Mouse (Mus musculus): ENCODE results near the gene Ehbp1l1. TPM values are rescaled to one million over a fixed set of nuclear protein-coding genes. Genes with fewer than 3 reads are reported as not detected.

The Ehbp1l1 gene
- polyA plus RNA-seq, 1 experiment from 2014 or later, result 20.0 TPM

DNA sequence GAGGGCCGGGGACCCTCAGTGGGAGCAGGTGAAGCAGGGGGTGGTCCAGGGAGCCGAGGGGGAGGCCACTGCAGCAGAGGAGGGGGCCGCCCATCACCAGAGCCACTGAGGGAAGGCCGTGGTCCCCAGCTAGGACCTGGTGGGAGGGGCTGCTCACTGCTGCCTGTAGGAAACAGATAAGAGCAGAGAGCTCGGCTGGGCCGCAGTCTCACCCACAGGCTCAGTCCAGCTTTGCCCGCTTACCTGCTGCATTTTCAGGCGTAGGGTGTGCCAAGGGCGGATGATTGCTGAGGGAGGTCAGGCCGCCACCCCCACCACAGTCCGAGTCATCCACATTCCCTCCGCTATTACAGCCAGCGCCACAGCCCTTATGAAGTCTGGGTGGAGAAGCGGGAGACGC lies 60.7 kb downstream of the Ehbp1l1 start:
- peaks cover 12% of the 10 kb centered on the region for H3K36me3 ChIP-seq (ENCODE audit: control insufficient read depth, insufficient read depth)
- WGBS, result 91% methylated on average over 15 of the region's 15 CpGs
- H3K4me1 ChIP-seq (replicated peaks; ENCODE audit: control insufficient read depth, insufficient read depth, low read length), result peaks cover 9% of the 10 kb centered on the region
- H3K27me3 ChIP-seq (replicated peaks; ENCODE audit: control insufficient read depth, insufficient read depth, low read length), result no peaks in the 10 kb centered on the region
- no peaks in the 10 kb centered on the region for H3K9me3 ChIP-seq (ENCODE audit: control insufficient read depth, low read length)
- H3K27ac ChIP-seq (ENCODE audit: low read length), result no peak overlapping the region
- H3K9ac ChIP-seq (replicated peaks; ENCODE audit: low read depth, low read length), result no peak overlapping the region
- H3K4me2 ChIP-seq (ENCODE audit: low read length), result no peak overlapping the region
- no peak overlapping the region for H3K4me3 ChIP-seq (replicated peaks; ENCODE audit: low read length)
- no peak for ATAC-seq

DNA sequence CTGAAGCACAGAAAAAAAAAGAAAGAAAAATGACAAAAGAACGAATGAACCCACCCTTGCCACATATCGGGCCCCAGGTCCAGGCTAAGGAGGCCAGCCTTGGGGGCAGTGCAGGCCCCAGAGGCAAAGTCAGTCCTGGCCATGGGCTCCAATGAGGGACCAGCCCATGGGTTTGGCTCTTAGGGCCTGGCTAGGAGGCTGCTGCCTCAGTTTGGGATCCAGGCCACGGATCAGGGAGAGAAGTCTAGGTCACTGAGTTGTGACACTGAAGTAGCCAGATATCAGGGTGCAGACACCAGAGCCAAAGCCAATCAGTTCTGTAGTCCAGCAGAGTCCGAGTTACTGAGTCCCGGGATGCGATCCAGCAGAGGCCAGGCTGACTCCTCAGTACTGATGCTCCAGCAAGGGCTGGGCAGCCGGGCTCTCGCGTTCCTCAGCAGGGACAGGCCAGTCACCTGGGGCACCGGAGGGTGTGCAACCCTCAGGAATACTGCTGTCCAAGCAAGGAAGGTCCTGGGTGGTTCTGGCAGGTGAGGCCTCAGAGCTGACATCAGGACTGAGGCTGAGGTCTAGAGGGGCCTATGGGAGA lies 61.4 kb downstream of the Ehbp1l1 start:
- Histone ChIP-seq H3K27ac (ENCODE audit: low read length) (no peak overlapping the region), H3K36me3 (ENCODE audit: control insufficient read depth, insufficient read depth) (peaks cover 10% of the 10 kb centered on the region; the same call in 1 of the 2 replicates), H3K4me1 (replicated peaks; ENCODE audit: control insufficient read depth, insufficient read depth, low read length) (peaks cover 9% of the 10 kb centered on the region), H3K9me3 (ENCODE audit: control insufficient read depth, low read length) (no peaks in the 10 kb centered on the region), H3K4me3 (replicated peaks; ENCODE audit: low read length) (no peak overlapping the region), H3K4me2 (ENCODE audit: low read length) (no peak overlapping the region), H3K9ac (replicated peaks; ENCODE audit: low read depth, low read length) (no peak overlapping the region), H3K27me3 (replicated peaks; ENCODE audit: control insufficient read depth, insufficient read depth, low read length) (no peaks in the 10 kb centered on the region)
- WGBS, result 93% methylated on average over 10 of the region's 10 CpGs
- no peak for ATAC-seq

DNA sequence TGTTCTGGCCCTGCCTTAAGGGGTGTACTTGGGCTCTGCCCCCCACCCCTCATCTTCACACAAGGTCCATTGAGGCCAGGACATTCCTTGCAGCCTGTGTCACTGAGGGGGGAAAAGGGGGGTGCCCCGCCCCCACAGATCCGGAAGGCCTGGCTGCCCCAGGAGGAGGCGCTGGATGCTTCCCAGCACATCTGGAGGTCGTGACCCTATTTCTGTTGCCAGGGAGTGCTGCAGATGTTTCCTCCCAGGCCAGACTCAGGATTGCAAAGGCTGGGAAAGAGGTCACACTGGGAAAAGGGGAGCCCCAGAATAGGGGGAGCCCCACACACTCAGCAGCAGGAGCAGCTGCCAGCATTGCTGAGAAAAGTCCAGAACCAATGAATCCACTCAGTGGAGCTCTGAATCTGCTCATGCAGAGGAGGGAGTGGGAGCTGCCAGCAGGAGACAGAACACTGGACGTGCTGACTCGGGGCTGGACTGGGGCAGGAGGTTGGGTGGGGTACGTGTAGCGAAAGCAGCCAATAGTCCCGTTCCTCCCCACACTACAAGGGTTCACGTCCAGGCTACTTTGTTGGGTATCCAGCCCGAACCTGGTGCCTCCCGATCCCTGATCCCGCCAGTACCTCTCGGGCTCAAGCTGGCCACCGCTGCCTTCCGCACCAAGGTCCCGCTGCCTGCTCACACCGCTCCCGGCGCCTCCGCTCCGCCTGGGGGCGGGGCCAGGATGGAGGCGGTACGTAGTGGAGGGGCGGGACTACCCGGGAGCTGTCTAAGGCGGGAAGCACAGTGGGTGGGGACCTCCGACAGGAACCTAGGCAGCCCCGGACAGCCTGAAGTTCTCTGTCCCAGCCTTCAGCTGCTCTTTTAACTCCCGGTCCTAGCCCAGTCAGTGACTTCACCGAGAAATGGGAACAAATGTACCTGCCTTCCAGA lies 62.9 kb downstream of the Ehbp1l1 start, which contains the start of gene Sipa1:
Gene Sipa1, minus strand, starts transcription at position 727 of the 933 bp plus-strand sequence.
- Histone ChIP-seq H3K4me3 (replicated peaks; ENCODE audit: low read length) (peak within 1 kb of the TSS; percentile 39), H3K36me3 (ENCODE audit: control insufficient read depth, insufficient read depth) (peaks cover 10% of the 10 kb centered on the region; the same call in 1 of the 2 replicates), H3K27me3 (replicated peaks; ENCODE audit: control insufficient read depth, insufficient read depth, low read length) (no peaks in the 10 kb centered on the region), H3K4me2 (ENCODE audit: low read length) (peak within 1 kb of the TSS; percentile 51), H3K4me1 (replicated peaks; ENCODE audit: control insufficient read depth, insufficient read depth, low read length) (peaks cover 9% of the 10 kb centered on the region), H3K9ac (replicated peaks; ENCODE audit: low read depth, low read length) (peak within 1 kb of the TSS; percentile 51), H3K9me3 (ENCODE audit: control insufficient read depth, low read length) (no peaks in the 10 kb centered on the region), H3K27ac (ENCODE audit: low read length) (no peak within 1 kb of the TSS)
- WGBS, result 2% methylated on average over 31 of the region's 32 CpGs
- ATAC-seq, result peak; percentile 92

DNA sequence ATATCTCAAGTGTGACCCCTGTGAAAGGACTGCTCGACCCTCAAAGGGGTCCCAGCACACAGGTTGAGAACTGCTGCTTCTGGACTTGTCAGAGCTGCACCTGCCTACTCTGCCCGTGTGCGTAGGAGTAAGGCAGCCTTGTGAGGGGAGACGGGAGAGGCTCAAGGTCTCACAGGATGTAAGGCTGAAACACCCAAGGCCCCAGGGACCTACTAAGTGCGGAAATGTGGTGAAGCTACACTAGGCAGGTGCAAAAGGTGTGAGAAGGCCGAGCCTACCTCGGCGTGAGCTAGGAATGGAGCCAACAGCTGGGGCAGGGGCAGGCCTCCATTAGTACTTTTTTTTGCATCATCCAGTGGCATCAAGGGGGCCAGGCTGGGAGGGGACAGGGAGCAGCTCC lies 63.8 kb downstream of the Ehbp1l1 start:
- Histone ChIP-seq H3K4me2 (ENCODE audit: low read length) (peak overlapping the region; percentile 4; the same call in 1 of the 2 replicates), H3K9ac (replicated peaks; ENCODE audit: low read depth, low read length) (no peak overlapping the region), H3K4me3 (replicated peaks; ENCODE audit: low read length) (no peak overlapping the region), H3K27me3 (replicated peaks; ENCODE audit: control insufficient read depth, insufficient read depth, low read length) (no peaks in the 10 kb centered on the region), H3K9me3 (ENCODE audit: control insufficient read depth, low read length) (no peaks in the 10 kb centered on the region), H3K4me1 (replicated peaks; ENCODE audit: control insufficient read depth, insufficient read depth, low read length) (peaks cover 9% of the 10 kb centered on the region), H3K36me3 (ENCODE audit: control insufficient read depth, insufficient read depth) (peaks cover 10% of the 10 kb centered on the region; the same call in 1 of the 2 replicates), H3K27ac (ENCODE audit: low read length) (no peak overlapping the region)
- WGBS, result 83% methylated on average over 8 of the region's 8 CpGs
- ATAC-seq, result no peak

DNA sequence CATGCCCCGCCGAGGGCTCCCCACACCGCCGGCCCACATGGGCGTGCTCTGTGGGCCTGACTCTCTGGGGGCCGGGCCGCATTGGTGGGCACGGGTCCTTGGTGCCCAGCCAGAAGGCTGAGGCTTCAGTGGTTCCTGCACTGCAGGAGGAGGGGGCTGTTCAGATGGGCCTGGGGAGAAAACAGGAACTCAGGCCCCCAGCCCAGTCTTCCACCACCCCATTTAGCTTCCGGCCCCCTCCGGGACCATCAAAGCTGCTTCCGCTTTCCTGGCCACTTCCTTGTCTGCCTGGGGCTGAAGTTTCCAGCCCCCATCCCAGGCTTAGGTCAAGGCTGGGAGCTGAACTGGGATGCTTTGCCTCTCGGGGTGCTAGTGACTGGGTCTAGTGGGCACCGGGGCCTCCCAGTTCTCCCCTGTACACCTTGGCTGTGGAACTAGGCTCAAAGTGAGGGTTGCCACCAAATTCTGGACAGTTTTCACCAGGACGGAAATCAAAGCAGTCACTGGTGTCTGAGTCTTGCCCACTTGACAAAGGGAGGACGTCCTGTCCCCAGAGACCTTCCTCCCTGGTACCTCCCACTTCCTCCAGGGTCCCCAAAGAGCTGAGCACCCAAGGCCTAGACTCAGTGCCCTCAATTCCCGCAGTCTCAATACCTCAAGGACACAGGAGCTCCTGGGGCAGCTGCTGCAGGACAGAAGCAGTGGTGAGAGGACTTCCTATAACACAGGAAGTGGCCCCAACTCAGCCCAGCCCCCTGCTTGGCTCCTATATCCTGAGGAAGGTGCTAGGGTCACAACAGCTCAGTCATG lies 65.0 kb downstream of the Ehbp1l1 start:
- H3K4me1 ChIP-seq (replicated peaks; ENCODE audit: control insufficient read depth, insufficient read depth, low read length), result peaks cover 9% of the 10 kb centered on the region
- no peak for ATAC-seq
- H3K9me3 ChIP-seq (ENCODE audit: control insufficient read depth, low read length), result no peaks in the 10 kb centered on the region
- H3K27me3 ChIP-seq (replicated peaks; ENCODE audit: control insufficient read depth, insufficient read depth, low read length), result no peaks in the 10 kb centered on the region
- 85% methylated on average over 16 of the region's 16 CpGs for WGBS
- H3K36me3 ChIP-seq (ENCODE audit: control insufficient read depth, insufficient read depth), result peaks cover 9% of the 10 kb centered on the region; the same call in 1 of the 2 replicates
- H3K4me2 ChIP-seq (ENCODE audit: low read length), result no peak overlapping the region
- no peak overlapping the region for H3K4me3 ChIP-seq (replicated peaks; ENCODE audit: low read length)
- H3K27ac ChIP-seq (ENCODE audit: low read length), result no peak overlapping the region
- no peak overlapping the region for H3K9ac ChIP-seq (replicated peaks; ENCODE audit: low read depth, low read length)

Small RNA genes lying within 50 kb of the gene (microRNA-seq; reads per million reads assigned to microRNA genes)
- gene Mir6987, result not detected

Other genes starting within 250 kb of the Ehbp1l1 start
- 56.0 and 60.5 TPM in 2 replicates for gene Mus81, start 237.9 kb downstream of the Ehbp1l1 start, polyA plus RNA-seq (2015; fragmentation: Nextera tagmentation; extraction: Ambion mirVana)
- gene Cfl1, start 235.9 kb downstream of the Ehbp1l1 start, polyA plus RNA-seq (2015; fragmentation: Nextera tagmentation; extraction: Ambion mirVana), result 3,630 and 3,701 TPM in 2 replicates
- gene 1700020D05Rik, start 222.5 kb downstream of the Ehbp1l1 start, polyA plus RNA-seq (2015; fragmentation: Nextera tagmentation; extraction: Ambion mirVana), result 0.32 and 0.70 TPM in 2 replicates
- 76.1 and 87.8 TPM in 2 replicates for gene Snx32, start 215.8 kb downstream of the Ehbp1l1 start, polyA plus RNA-seq (2015; fragmentation: Nextera tagmentation; extraction: Ambion mirVana)
- 0.08 and 0.09 TPM in 2 replicates for gene Ovol1, start 165.7 kb downstream of the Ehbp1l1 start, polyA plus RNA-seq (2015; fragmentation: Nextera tagmentation; extraction: Ambion mirVana)
- gene Ap5b1, start 158.3 kb downstream of the Ehbp1l1 start, polyA plus RNA-seq (2015; fragmentation: Nextera tagmentation; extraction: Ambion mirVana), result 1.9 and 2.0 TPM in 2 replicates
- gene Rnaseh2c, start 124.4 kb downstream of the Ehbp1l1 start, polyA plus RNA-seq (2015; fragmentation: Nextera tagmentation; extraction: Ambion mirVana), result 81.0 and 86.7 TPM in 2 replicates
- gene Kat5, start 116.1 kb downstream of the Ehbp1l1 start, polyA plus RNA-seq (2015; fragmentation: Nextera tagmentation; extraction: Ambion mirVana), result 76.8 and 78.1 TPM in 2 replicates
- 37.0 and 41.6 TPM in 2 replicates for gene Rela, start 88.8 kb downstream of the Ehbp1l1 start, polyA plus RNA-seq (2015; fragmentation: Nextera tagmentation; extraction: Ambion mirVana)
- gene Sipa1, start 62.6 kb downstream of the Ehbp1l1 start, polyA plus RNA-seq (2015; fragmentation: Nextera tagmentation; extraction: Ambion mirVana), result 14.3 and 15.1 TPM in 2 replicates
- gene Map3k11, start 37.6 kb downstream of the Ehbp1l1 start, polyA plus RNA-seq (2015; fragmentation: Nextera tagmentation; extraction: Ambion mirVana), result 10.0 and 10.7 TPM in 2 replicates
- gene Pcnx3, start 37.4 kb downstream of the Ehbp1l1 start, polyA plus RNA-seq (2015; fragmentation: Nextera tagmentation; extraction: Ambion mirVana), result 24.1 and 28.7 TPM in 2 replicates
- 0.24 and 0.48 TPM in 2 replicates for gene Kcnk7, start 21.9 kb downstream of the Ehbp1l1 start, polyA plus RNA-seq (2015; fragmentation: Nextera tagmentation; extraction: Ambion mirVana)
- 170 and 177 TPM in 2 replicates for gene Fam89b, start 3.3 kb upstream of the Ehbp1l1 start, polyA plus RNA-seq (2015; fragmentation: Nextera tagmentation; extraction: Ambion mirVana)
- 11.4 and 11.6 TPM in 2 replicates for gene Ltbp3, start 14.6 kb upstream of the Ehbp1l1 start, polyA plus RNA-seq (2015; fragmentation: Nextera tagmentation; extraction: Ambion mirVana)
- gene Scyl1, start 45.1 kb upstream of the Ehbp1l1 start, polyA plus RNA-seq (2015; fragmentation: Nextera tagmentation; extraction: Ambion mirVana), result 66.2 and 79.4 TPM in 2 replicates
- gene Frmd8, start 149.0 kb upstream of the Ehbp1l1 start, polyA plus RNA-seq (2015; fragmentation: Nextera tagmentation; extraction: Ambion mirVana), result 20.9 and 21.5 TPM in 2 replicates
- 1.5 and 2.0 TPM in 2 replicates for gene Slc25a45, start 151.5 kb upstream of the Ehbp1l1 start, polyA plus RNA-seq (2015; fragmentation: Nextera tagmentation; extraction: Ambion mirVana)
- gene Tigd3, start 167.8 kb upstream of the Ehbp1l1 start, polyA plus RNA-seq (2015; fragmentation: Nextera tagmentation; extraction: Ambion mirVana), result 11.0 and 13.7 TPM in 2 replicates
- 124 and 126 TPM in 2 replicates for gene Dpf2, start 186.7 kb upstream of the Ehbp1l1 start, polyA plus RNA-seq (2015; fragmentation: Nextera tagmentation; extraction: Ambion mirVana)
- gene Cdc42ep2, start 198.5 kb upstream of the Ehbp1l1 start, polyA plus RNA-seq (2015; fragmentation: Nextera tagmentation; extraction: Ambion mirVana), result 11.1 and 12.4 TPM in 2 replicates
- gene Pola2, start 237.9 kb upstream of the Ehbp1l1 start, polyA plus RNA-seq (2015; fragmentation: Nextera tagmentation; extraction: Ambion mirVana), result 31.9 and 34.2 TPM in 2 replicates